Mouse (Mus musculus): Measurements from ENCODE around the gene Serpinh1. TPM values are rescaled to one million over a fixed set of nuclear protein-coding genes. Genes with fewer than 3 reads are reported as not detected.
A peak's percentile ranks its signal among the peaks of the same experiment; 100 is the strongest.

Serpinh1 gene
- 10 to 100 TPM; 19.1 to 19.3 TPM for total RNA-seq (2021)
- long read RNA-seq, transcript Serpinh1-201 (5 exons, 2,215 nt): major isoform, 37 of 44 reads
- long read RNA-seq, partial matches to known transcripts: 3 of 44 reads
- long read RNA-seq, other reads (novel, unspliced or antisense): 2 of 44 reads

- peak in 1 of 2 experiments; percentile 44 for DNase-seq (ENCODE audit: low spot score in 2 of 2)
Measured at GRCm38 (mm10) chr7:99352526-99353400, at the start of gene Serpinh1. Gene Serpinh1, minus strand, starts transcription at chr7:99353239.

DNA sequence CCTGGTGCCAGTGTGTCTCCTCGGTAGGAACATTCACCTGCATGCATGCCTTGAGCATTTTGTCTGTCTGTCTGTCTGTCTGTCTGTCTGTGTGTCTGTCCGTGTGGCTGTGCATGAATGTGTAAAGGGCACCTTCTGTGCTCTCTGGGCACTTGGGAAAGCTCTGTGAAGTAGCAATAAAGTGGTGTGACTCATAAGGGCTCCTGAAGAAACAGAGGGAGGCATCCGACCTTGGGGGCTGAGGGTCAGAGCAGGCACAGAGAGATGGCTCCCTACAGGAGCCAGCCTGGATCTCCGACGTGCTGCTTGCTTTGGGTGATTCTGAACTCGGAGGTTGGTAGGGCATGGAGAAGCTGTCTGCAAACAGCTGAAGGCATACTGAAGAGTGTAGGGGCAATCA lies 49.4 kb upstream of the Serpinh1 start:
- no peak for DNase-seq (ENCODE audit: low spot score in 2 of 2)

- no peak for DNase-seq (ENCODE audit: low spot score in 2 of 2)
Measured at GRCm38 (mm10) chr7:99401373-99401772, 48.3 kb upstream of the Serpinh1 start.

DNA sequence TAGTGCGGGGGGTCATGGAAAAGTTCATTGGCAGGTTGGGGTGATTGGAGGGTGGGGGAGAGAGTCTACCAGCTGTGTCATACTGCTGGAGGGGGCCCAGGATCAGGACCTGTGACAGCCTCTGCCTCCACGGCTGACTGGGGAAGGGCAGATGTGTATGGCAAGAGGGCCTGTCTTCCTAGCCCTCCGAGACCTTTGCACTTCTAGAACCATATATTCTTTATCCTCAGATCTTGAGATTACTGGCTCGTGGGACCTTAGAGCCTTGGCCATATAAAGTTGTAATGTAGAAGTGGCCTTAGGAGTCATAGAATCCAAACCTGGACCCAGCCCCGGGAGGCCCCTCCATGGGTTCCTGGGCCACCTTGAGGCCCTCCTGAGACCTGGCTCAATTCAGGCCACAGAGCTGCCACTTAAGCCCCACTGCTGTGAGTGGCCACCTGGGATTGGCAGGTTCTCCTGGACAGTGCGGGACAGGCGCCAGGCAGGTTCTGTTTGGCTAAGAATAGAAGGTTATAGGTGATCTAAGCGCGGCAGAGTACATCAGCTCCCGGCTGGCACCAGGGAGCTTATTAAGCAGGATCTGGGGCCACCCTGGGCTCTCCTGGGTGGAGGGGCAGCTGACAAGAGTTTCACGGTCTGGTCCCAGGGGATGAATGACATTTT lies 44.1 kb upstream of the Serpinh1 start:
- DNase-seq (ENCODE audit: low spot score in 2 of 2): no peak

DNA sequence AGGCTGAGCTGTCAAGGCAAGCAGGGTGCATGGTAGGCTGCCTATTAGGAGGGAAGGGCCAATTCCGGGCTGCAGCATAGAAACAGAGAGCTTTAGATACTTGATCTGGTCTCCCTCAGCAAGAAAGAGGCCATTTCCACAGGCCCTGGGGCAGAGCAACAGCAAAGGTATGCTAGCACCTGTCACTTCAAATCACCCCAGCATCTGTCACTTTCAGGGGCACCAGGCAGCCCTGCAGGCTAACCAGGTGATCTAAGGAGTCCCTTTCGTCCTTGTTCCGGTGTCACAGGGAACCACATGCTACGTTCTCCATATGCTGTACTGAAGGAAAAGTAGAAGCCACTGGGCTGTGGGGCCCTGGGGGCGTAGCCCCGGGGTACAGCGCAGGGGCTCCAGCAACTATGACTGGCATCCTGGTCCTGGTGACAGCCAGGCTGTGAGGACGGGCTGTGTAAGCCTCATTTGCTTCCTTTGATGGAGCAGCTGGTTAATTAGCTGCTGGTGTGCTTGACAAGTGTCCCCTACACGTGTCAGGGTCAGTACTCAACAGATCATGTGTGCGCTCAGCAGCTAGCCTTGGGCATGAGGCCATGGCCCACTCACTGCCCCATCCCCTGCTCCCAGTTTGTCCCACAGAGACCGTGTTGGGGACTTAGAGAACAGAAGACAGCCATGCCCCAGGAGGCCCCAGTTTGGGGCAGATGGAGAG lies 43.0 kb upstream of the Serpinh1 start:
- no peak for DNase-seq (ENCODE audit: low spot score in 2 of 2)

GRCm38 (mm10) chr7:99395385-99395784 lies 42.3 kb upstream of the Serpinh1 start:
- DNase-seq (ENCODE audit: low spot score in 2 of 2): no peak

DNA sequence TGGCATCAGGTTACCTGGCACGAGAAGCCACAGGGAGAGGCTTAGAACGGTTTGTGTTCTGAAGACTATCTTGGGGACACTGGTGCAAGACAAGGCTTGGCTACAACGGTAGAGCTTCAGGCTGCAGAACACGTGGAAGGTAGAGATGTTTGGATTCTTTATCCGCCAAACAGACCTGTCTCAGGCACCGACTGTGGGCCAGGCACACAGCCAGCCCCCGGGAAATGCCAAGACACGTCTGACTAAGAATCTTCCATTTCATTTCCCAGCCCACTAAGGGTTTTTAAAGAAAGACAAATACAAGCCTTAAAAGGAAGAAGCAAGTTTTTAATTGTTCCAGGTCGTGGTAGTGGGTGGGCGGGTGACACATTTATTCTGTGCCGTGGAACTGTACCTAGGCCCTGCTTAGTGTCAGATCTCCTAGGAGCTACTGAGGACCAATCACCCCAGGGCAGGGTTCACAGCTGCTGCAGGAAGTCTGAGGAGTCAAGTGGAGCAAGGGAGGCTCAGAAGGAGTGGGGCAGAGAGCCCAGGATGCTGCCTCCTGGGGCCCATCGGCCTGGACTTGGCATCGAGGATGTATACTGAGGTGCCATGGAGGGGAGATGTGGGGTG lies 40.8 kb upstream of the Serpinh1 start:
- peak in 1 of 2 experiments; percentile 37 for DNase-seq (ENCODE audit: low spot score in 2 of 2)

- no peak for DNase-seq (ENCODE audit: low spot score in 2 of 2)
Measured at GRCm38 (mm10) chr7:99392696-99393095, 39.7 kb upstream of the Serpinh1 start.

- no peak for DNase-seq (ENCODE audit: low spot score in 2 of 2)
Measured at GRCm38 (mm10) chr7:99390559-99390958, 37.5 kb upstream of the Serpinh1 start.

DNA sequence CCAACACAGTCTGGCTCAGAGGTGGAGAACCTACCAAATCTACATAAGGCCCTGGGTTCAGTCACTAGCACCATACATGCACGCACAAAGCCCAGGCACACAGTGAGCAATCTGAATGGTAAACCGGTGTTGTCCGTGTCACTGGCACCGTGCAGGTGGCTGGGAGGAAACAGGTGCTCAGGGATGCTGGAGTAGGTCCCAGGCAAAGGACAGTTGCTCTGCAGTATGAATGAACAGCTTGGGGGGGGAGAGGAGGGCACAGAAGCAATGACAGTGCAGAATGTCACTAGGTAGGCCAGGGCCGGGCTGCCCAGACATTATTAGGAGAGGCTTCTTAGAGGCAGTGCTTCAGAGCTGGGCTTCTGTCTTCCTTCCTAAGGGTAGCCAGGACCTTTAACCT lies 34.3 kb upstream of the Serpinh1 start:
- DNase-seq (ENCODE audit: low spot score in 2 of 2): no peak

- DNase-seq (ENCODE audit: low spot score in 2 of 2): no peak
Measured at GRCm38 (mm10) chr7:99386811-99387210, 33.8 kb upstream of the Serpinh1 start.

DNA sequence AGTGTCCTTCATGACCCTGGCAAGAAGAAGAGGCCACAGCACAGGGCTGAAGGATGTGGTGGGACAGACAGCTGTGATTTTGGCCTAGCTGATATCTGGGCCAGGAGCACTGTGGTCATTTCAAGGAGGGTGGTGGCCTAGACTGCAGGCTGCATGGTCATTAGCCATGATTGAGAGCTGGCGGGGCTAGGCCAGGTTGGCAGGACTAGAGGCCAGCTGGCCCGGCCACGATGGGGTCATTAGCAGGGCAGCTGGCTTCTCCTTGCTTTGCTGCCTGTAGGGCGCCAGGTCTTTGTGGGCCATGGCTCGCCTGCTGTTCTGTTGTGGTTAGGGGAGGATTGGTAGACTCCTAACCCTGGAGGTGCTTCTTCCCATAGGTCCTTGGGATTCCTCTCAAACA lies 33.0 kb upstream of the Serpinh1 start:
- DNase-seq (ENCODE audit: low spot score in 2 of 2): no peak

DNA sequence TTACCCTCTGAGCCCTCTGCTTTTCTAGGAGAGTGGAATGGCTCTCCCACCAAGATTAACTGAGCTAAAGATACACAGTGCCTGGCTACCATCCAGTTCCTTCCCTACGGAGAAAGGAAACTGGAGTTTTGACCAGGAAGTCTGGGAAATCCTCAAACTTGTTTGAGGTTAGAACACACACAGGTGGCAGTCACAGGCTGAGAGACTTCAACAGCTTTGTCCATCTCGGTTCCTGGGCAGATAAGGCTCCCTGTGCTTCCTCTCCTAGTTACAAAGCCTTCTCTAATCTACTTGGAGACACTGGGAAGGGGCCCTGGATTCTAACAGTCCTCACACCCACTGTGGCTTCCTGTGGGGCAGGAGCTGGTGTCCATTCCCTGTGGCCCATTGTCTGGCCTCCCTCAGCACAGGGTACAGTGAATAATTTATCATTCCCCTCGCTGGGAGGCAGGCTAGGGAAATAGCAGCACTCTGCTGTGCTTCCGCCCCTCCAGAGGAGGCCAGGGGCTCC lies 31.1 kb upstream of the Serpinh1 start:
- DNase-seq (ENCODE audit: low spot score in 2 of 2): no peak

GRCm38 (mm10) chr7:99383246-99383645 lies 30.2 kb upstream of the Serpinh1 start:
- DNase-seq (ENCODE audit: low spot score in 2 of 2): no peak

DNA sequence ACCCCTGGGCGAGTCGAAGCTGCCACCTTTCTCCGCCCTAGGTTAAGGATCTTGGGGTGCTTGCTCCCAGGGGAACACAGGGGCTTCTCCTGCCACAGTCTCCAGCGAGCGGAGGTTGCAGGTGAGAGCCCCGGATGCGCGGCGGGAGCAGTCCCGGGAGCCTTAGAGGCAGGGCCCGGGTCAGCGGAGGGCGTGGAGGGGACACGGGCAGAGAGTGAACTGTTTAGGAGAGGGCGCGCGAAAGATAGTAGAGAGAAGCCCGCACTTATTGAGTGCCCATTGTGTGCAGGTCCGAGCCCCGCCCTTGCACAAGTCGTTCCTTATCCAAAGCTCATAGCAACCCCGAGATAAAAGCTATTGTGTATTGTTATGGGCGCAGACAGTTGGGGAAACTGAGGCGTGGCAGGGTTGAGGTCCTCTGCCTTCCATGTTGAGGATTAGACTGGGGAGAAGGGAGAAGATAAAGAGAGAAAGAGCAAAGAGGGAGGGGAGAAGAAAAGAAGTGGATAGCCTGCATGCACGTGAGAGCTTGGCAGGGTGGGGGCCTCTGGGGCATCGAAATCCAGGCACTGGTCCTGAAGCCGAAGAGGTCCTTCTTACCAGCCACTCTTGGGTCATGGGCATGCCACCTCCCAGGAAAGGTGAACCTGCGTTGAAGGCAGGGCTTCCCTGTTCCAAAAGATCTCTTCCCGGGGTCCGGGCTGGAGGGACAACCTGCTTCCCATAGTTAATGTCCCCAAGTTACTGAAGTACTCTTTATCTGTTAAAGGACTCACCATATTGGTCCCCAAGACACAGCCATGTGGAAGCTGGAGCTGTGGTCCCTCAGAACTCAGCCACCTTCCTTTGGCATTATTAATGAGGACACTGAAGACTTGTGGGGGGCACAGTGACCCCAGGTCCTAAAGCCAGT lies 29.3 kb upstream of the Serpinh1 start:
- DNase-seq (ENCODE audit: low spot score in 2 of 2): no peak

GRCm38 (mm10) chr7:99381214-99382087 lies 28.4 kb upstream of the Serpinh1 start, which contains the start of gene Gdpd5:
Gene Gdpd5, plus strand, starts transcription at chr7:99381414.
- DNase-seq (ENCODE audit: low spot score in 2 of 2): peak; percentile 98

DNA sequence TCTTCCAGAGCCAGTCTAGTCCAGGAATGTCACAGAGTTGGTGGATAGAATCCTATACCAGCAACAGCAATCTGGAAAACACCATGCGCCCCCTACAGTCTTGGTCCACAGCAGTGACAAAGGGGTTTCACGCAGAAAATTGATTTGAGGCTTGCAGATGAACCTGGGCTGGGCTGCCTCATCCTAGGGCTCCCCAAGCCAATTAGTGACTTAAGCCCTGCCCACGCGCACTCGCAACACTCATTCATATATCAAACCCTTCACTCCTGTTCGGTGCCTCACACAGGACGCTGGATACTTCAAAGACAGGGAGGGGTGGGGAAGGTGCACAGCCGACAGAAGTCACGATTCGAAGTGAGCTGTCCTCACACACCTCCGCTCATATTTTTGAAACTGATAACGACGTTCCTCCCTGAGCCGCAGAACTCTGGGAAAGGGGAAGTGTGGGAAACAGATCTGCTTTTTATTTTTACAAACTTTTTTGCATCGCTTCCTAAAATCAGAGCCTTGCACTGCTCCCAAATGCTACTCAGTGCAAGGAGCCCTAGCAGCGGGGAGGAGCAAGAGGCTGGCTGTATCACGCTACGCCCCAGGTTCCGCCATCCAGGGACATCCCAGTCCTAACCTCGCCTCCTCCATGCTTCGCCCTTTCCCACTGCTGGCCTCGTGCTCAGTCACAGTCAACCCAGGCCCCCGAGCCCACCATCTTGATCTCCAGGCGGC lies 27.6 kb upstream of the Serpinh1 start:
- DNase-seq (ENCODE audit: low spot score in 2 of 2): peak in 1 of 2 experiments; percentile 47

GRCm38 (mm10) chr7:99378870-99379269 lies 25.8 kb upstream of the Serpinh1 start:
- no peak for DNase-seq (ENCODE audit: low spot score in 2 of 2)
